Mouse (Mus musculus) v-Abl transformed pro-B cells (cell line): ENCODE measurements around the gene Trio.

ENCODE experiments used
- in situ Hi-C, 2 experiments: fragments of 400-800 bp; cut with MboI; formaldehyde crosslinking; loops; one replicate each; pipeline ENCODE4 v1.15.1; 2025; ENCODE audit not compliant: unreplicated experiment in 2 of 2

The Trio gene

DNA sequence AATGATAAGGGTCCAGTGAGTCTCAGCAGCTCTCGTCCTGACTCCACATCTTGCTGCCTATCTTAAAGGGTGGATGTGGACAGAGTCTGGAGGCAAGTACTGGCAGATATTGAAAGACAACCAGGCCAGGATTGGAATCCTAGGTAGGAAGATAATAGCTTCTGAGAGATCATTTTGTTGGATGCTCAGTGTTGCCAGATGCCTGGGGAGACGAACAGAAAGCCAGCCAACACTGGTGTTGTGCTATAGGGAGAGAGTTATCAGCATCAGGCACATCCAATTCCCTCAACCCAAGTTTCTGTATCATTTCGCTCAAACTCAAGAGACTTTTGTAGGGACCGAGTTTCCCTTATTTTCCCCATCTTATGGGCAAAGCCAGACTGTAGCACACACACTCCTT, 238.5 kb downstream of the Trio start:
- in situ Hi-C loops, result loop anchor here (5.0 kb wide), 2 partner anchors 35 kb away; no protein-coding TSS in a partner anchor

DNA sequence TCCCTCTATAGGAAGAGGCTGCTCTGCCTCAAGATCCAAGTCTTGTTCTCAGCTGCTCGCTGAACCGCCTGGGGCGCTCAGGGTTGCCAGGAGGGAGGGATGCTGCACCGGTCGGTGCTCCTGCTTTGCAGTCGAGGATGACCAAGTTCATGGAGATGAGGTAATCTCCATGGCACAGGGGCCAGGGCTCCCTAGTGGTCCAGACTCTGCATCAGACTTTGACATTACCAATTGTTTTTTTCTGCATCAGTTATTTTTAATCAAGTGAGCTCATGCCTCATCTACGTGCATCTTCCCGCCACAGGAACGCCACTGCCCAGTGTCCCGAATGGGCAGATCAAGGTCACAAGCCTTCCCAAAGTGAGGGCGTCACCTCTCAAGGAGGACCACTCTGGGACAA, 239.2 kb downstream of the Trio start:
- in situ Hi-C loops, result loop anchor here (5.0 kb wide), 2 partner anchors 34 to 36 kb away; no protein-coding TSS in a partner anchor

DNA sequence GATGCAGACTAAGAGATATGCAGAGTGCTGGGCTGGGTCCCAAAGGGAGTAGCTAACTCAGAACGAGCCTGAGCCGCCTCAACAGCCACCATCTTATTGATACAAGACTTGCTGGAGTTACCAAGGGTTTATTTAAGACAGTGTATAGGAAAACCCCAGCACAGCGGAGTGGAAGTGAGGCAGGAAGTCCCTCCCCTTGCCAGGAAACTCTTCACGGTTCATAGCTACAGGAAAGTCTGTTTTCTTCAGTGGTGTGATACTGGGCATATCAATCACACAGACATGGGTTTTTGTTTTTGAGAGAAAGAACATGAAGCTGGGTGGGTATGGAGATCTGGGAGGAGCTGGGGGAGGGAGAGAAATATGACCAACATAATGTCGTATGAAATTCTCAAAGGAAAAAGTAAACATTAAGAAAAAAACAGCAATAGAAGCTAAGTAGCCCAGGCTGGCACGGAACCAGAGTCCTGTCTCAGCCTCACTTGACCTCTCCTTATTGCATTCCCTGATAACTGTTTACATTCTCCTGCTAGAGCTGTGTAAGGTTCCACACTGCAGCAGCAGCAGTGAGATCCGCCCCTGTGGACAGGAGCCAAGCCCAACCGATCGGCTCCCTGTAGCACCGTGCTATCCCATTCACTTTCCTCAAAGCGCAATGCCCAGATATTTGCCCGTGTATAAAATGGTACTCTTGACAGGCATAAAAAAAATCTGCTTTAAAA, 240.2 kb downstream of the Trio start:
- in situ Hi-C loops, result loop anchor here (5.0 kb wide), 2 partner anchors 33 to 37 kb away; no protein-coding TSS in a partner anchor

DNA sequence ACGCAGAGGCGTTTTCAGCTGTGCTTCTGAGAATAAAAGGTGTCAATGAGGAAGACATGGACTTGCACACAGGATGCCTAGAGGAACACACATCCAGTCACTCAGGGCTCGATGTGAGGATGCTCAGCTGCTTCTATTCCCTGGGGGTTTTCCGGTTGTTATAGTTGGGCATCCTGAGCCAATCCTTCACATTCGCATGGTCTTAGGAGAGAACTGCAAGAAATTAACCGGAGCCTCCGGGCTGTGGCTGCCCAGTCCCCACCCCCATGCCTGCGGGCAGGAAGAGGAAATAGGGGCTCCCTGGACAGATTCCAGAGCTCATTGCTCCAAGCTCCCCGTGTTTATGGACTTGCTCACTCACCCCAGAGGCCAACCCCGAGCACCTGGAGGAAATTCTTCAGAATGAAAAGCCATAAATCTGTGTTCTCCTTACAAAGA, 241.5 kb downstream of the Trio start:
- in situ Hi-C loops, result no loop called here

DNA sequence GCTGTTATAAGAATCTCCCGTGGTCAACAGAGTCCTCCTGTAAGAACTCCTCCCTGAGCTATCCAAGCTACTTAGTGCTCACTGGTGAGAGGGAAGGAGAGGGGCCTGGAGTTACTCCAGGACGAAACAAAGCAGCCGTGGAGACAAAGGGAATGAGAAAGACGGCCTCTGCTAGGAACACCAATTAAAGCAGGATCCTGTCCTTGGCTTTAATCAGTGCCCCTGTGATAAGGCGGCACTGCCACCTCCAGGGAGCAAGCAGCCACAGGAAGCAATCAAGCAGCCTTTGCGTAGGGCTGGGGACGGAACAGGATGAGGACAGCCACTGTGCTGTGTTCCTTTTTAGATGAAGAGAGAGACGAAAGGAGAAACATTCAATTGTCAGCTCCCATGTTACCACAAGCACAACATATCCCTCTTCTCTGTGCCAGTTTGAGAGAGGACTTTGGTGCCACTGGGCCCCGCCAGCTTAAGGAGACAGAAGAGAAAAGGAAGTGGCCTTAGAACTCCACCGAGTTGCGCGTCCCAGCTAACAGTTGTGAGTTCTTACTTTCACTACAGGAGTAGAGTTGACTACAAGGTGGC, 242.0 kb downstream of the Trio start:
- in situ Hi-C loops, result no loop called here

DNA sequence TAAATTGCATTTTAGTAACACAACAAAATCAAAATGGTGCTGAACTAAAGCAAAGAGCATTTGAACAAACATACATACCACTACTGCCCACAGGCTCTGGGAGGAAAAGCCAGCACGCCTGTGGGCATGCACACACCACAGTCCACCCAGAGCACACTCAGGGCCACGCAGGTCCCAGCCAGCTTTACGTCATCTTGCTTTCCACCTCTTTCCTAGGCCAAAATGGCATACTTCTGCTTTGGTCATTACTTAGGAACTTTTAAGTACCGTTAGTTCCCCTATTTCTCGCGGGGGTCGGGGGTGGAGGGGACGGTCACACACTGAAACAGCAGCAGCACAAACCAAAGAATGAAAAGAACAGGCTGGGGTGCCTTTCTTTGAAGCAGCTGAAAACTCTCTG, 242.6 kb downstream of the Trio start:
- in situ Hi-C loops, result no loop called here

DNA sequence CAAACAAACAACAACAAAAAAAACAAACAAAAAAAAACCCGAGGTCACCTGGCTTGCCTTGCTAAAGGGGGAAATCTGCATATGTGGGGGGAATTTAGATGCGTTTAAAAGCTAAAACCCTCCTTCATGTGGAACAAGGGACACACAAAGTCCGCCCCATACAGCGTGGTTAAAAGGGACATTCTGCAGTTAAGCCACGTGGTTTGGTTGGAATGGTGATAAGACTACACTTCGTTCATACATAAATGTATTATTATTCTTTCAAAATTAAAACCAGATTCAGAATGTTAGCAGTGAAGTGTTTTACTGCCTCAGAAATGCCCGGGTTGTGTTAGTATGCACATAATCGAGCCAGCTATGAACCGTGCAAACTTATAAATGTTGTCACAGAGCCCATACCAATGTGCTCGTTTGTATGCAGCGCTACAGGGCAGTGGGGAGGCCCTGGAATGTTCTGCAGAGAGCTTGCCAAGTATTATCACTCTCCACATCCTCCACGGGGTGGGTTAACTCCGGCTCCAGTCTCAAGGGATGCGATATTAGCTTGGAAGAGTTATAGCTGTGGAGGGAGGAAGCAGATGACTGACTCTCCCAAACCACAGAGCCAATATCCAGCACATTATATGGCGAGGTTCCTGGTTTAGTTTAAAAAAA, 243.1 kb downstream of the Trio start:
- in situ Hi-C loops, result no loop called here

DNA sequence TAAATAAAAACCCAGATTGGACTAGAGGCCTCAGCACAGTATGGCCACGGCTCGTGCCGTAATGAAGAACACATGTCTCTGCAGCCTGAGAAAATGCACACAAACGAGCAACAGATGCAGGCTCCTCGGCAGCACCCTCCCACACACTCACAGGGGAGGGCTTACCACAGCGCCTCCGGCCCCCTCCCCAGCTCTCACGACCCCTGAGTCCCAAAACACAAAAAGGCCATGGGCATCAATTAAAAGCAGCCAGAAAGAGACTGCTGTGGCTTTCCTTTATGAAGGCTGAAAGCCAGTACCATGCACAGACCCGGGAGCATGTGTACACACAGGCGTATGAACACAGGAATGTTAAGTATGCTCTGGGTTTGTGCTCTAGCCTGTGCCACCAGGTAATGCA, 245.8 kb downstream of the Trio start:
- in situ Hi-C loops, result no loop called here

DNA sequence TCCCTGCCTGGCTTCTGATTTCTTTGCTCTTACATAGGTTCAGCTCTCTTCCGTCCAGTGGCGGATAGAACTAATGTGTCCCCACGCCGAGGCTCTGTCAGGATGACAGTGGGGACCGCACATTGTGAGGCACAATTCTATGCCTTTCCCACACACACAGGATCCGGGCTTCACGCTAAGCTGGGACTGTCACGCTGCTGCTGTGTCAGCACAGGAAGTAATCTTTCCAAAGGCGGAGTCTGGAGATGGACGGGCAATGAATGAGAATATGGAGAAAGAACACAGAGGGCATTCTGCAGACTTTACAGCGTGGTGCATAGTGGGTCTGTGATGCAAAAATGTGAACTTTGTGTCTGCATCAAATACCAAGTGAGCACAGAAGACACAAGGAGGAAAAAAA, 246.2 kb downstream of the Trio start:
- in situ Hi-C loops, result no loop called here

DNA sequence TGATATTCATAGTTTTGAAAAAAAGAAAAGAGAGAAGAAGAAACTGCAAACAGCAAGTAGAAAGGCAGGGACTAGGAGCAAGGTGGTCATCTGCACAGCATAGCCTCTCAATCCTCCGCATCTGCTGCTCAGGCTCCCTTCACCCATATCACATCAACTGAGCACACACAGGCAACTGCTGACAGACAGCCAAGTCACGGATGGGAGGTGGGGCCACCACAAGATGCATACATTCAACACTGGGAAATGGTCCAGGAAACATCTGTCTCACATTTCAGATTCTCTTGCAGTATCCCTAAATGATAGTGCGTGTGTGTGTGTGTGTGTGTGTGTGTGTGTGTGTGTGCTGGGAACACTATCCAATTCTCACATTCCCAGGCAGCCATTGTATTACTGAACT, 247.4 kb downstream of the Trio start:
- in situ Hi-C loops, result no loop called here

DNA sequence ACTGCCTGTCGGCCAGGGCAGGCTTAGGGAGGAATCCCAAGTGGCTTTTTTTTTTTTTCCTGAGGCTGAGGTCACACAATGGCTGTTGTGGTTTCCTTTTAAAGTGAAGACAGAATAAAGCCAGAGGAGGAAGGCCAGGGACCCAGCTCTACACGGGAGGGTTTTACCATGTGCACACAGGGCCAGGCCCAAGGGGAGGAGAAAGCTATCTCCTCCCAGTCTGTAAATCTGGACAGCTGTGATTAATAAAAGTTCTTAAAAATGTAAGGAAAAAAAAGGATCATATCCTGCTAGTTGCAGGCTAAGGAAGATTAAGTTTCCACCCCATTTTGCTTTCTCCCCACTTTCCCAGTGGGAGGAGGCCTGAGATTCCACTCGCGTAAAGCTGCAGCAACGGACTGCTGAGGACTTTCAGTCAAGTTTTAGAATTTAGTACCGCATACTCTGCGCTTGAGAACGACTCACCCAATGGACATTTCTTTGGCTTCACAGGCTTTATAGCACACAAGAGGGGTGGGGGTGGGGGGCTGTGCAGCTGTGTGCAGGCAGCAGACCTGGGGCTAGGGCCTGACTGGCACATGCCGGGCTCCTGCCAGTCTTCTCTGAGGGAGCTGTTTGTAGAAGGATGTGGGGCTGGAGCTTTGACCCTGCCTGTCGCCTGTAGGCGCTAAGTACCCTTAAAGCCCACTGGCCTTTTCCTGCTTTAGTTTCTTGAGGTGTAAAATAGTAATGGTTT, 248.0 kb downstream of the Trio start:
- in situ Hi-C loops, result no loop called here

DNA sequence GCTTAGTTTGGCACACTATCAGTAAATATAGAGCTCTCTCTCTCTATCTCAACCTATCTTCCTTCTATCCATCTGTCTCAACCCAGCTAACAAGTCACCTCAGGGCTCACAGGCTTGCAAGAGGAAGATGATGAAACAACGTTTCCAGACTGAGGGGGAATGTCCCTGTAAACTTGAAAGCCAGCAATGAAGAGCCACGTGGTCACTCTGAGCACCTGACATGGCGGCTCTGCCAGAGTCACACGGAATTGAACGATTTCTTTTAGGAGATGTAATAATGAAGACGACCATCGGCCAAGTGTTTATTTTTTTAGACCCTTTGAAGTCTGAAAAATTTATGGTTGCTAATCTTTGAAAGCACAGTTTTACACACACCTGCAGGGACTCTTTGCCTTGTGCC, 251.2 kb downstream of the Trio start:
- in situ Hi-C loops, result no loop called here

DNA sequence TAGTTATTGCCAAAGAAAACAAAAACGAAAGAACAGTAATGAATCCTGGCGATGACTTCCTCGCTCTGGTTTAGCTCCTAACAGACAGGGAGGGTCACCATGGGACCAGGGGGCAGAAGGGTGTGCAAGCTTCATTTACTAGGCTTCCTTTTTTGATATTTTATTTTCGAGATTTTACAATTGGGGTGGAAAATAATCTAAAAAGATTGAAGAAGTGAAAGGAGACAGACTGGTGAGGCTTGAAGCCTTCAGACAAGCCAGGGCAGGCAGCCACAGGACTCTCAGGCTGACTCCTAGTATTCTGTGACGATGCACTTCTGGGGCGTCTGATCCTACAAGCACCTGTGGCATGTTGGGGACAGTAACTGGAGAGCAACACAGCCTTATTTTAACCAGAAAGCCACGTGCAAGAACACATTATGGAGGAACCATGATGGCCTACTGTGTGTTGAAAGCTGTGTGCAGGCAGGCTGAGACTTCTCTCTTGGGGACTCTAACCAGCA, 253.5 kb downstream of the Trio start:
- in situ Hi-C loops, result no loop called here

DNA sequence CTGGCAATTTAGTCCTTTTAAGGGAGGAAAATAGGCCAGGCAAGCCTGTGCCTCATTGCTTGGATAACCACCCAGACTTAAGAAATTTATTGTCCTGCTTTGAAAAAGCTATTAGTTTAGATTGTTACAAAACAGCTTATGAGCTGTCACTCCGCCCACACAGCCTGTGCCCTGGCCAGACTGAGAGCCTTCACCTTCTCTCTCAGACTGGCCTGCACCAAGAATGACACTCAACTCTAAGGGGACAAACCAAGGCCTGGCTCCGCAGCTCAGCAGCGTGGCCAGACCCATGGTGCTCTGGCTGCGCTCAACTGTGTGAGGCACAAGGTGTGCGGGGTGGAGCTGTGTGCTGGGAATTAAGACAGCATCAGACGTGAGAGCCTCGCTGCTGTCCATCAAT, 254.1 kb downstream of the Trio start:
- in situ Hi-C loops, result no loop called here

DNA sequence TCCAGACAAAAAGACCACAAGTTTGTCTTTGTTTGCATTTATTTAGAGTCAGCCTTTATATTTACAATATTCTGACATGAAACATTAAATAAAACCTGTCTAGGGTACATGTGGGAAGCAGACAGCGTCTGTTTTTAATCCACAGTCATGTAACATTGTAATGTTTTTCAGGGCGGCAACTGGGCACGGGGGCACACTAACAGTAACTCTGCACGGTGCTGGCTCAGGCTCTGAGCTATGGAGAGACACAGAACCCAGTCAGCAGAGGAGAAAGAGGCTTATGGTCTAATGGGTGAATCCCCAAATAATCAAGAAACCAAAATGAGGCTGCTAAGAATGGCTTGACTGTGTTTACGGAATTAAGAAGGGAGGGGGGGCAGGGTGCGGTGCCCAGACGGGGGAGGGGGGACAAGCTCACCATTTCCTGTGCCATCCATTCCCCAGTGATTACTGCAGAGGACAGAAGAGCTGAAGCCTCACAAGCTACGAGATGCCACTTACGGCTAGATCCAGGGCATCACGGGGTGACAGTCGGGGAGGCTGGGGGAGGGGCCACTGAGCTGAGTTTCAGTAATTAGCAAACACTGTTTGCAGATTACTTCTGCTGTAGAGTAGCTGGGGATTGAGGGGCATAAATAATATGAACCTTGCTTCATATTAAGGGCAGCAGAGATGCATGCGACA, 255.0 kb downstream of the Trio start:
- in situ Hi-C loops, result no loop called here

DNA sequence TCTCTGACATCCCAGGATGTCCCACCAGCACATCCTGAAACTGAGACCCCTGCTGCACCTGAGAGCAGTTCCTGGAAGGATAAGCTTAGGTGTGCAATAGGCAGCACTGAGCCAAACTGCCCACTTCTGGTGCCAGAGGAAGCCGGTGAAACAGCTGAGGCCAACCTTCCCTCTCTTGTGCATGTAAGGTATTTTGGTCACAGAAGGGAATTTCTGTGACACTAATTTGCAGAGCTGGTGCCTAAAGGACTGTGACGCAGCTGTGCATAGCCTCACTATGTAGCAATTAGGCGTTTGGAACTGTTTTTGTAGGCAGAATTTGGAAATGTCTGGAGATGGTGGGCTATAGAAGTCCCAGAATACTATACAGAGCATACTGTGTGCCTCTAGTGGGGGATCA, 264.2 kb downstream of the Trio start:
- in situ Hi-C loops, result no loop called here

DNA sequence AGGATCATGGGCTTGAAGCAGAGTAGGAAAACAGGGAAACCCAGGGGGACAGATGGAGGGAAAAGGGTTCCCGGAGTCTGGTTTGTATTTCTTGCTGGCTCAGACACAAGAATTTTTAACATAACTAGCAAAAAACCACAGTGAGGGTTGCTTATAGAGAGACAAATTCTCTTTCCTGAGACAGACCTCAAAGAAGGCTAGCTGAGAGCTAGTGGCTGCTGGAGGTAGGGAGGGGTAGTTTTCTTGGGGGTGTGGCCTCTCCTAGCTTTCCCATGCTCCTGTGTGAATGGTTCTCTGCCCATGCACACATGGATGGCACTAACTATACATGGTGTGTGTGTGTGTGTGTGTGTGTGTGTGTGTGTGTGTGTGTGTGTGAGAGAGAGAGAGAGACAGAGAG, 265.0 kb downstream of the Trio start:
- in situ Hi-C loops, result no loop called here

DNA sequence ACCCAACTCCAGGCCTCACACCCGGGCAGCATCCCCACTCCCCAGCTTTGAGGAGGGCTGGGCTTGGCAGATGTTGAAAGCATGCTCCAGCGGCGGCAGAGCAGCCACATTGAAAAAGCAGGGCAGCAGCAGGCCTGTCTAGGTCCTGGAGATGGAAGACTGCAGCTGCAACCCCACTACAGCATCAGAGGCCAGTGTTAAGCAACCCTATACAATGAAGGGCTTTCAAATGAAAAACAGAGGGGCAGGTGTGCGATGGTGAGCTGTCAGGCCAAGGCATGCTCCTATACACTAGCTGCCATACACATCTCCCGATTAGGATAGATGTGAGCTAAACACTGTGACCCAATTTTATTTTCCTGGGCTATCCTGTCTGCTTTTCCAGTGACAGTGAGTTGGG, 265.8 kb downstream of the Trio start:
- in situ Hi-C loops, result loop anchor here in 1 of 2 experiments (5.0 kb wide), 1 partner anchor 67 kb away; no protein-coding TSS in a partner anchor

DNA sequence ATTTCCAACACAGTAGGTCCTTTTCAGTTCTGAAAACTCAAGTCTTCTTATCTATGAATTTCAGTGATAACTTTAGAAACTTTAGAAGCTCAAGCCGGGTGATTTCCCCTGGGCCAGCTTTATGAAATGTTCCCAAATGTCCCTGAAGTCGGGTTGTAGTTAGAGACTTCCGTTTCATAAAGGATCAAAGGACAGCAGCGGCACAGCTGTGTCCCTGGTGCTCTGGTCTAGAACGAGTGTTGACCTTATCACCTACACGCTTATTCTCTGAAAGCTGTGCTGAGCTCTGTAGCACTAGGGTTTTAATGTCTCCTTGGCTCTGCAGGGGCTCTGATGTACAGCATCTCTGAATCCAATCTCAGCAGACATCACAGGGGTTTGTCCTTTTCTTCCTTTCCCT, 267.0 kb downstream of the Trio start:
- in situ Hi-C loops, result loop anchor here in 1 of 2 experiments (5.0 kb wide), 1 partner anchor 69 kb away; no protein-coding TSS in a partner anchor

DNA sequence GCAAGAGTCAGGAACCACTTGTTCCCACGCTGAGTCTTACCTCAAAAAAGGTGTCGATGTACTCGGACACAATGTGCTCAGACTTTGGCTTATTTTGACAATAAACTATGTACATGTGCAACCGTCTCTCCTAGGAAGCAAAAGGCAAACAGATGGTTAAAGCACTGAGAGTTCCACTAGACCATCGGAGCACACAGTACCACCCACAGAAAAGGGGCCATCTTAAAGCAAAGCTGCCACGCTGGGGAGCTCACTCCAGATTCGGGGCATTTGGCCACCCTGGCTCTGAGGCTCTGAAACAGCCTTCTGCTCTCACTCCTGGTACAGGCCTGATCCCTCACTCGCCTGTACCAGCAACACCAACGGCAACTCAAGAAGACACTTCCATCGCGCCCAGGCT, 269.2 kb downstream of the Trio start:
- in situ Hi-C loops, result loop anchor here in 1 of 2 experiments (5.0 kb wide), 1 partner anchor 71 kb away; no protein-coding TSS in a partner anchor
